ENCODE assay signal across 9 mouse cellular contexts in the genomic region with DNA sequence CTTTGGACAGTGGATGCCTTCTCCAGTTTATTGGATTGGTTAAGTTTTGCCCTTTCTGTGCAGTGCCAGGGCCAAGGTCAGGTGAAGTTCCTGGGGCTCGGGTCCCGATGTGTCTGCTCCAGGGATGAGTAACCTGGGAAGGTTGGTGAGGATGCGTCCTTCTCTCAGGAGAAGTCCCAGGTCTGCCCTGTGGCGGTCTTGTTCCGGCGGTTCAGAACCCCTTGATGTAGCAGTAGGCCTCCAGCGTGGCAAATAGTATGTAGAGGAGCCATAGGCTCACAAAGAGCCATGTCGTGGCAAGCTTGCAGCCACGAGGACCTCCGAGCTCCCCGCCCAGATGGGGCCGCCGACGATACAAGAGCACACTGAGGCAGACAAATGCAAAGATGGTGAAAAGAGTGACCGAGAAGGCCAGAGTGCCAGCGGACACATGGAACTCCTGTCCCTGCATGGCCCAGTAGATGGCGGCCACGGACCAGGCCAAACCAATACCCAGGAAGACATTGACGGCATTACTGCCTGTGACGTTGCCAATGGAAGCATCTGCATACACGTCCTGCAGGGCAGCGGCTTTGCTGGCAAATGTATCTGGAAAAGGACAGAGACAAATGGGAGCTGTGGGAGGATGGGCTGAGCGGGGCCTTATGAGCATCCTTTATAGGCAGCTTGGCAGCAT.
DNase-seq lines count a peak whose midpoint lies in the region; ATAC-seq and TF ChIP-seq lines count a peak whose summit lies in the region.
"Had no signal": no experiment of that assay in that cellular context is flagged by ENCODE, and none has a peak within 500 bp of the region (broad histone marks: within the 10 kb centered on the region; RNA-seq: fewer than 3 reads in every experiment).

No protein-coding gene starts in this region.

- intact Hi-C loops in heart, postnatal 25 days (cut with DNase I), result loop anchor here (1.0 kb wide), 1 partner anchor 203 kb away; no protein-coding TSS in a partner anchor
- intact Hi-C loops in left cerebral cortex, postnatal 10 days (cut with DNase I), result loop anchor here (2.0 kb wide), 1 partner anchor 203 kb away; no protein-coding TSS in a partner anchor

- H3K4me2 ChIP-seq in hindbrain, postnatal 0 days (ENCODE audit: low read depth, low read length), result no peak overlapping the region
- H3K4me2 ChIP-seq in midbrain, embryonic 11.5 days, result no peak overlapping the region
- 0 out of 2 replicates have a peak overlapping the region, but pooled peaks have one; percentile 13 for H3K4me2 ChIP-seq in stomach, embryonic 14.5 days (replicated peaks; ENCODE audit: low read depth, low read length)
- H3K4me2 ChIP-seq: liver, embryonic 15.5 days had no signal

- H3K9me3 ChIP-seq in hindbrain, postnatal 0 days (ENCODE audit: low read length), result no peaks in the 10 kb centered on the region
- H3K9me3 ChIP-seq in midbrain, embryonic 11.5 days (ENCODE audit: control insufficient read depth, low read length), result no peaks in the 10 kb centered on the region
- H3K9me3 ChIP-seq in stomach, embryonic 14.5 days (ENCODE audit: control insufficient read depth, low read depth, low read length), result no peaks in the 10 kb centered on the region
- H3K9me3 ChIP-seq: liver, embryonic 15.5 days had no signal

- WGBS in hindbrain, postnatal 0 days, result 33% methylated on average over 23 of the region's 23 CpGs
- WGBS in midbrain, embryonic 11.5 days, result 32% methylated on average over 23 of the region's 23 CpGs
- 32% methylated on average over 23 of the region's 23 CpGs for WGBS in stomach, embryonic 14.5 days

- peak; percentile 99 for TF ChIP-seq CTCF in hindbrain, postnatal 0 days (IDR thresholded peaks at IDR 0.05; ENCODE audit: low read depth)

- H3K27ac ChIP-seq in hindbrain, postnatal 0 days, result no peak overlapping the region
- no peak overlapping the region for H3K27ac ChIP-seq in midbrain, embryonic 11.5 days (ENCODE audit: low read depth, low read length)
- H3K27ac ChIP-seq in stomach, embryonic 14.5 days (ENCODE audit: low read length), result no peak overlapping the region
- H3K27ac ChIP-seq: liver, embryonic 15.5 days had no signal

- no peaks in the 10 kb centered on the region for H3K4me1 ChIP-seq in hindbrain, postnatal 0 days (ENCODE audit: insufficient read depth, low read length)
- peaks cover 12% of the 10 kb centered on the region for H3K4me1 ChIP-seq in midbrain, embryonic 11.5 days (ENCODE audit: control insufficient read depth, insufficient read depth, low read length)
- H3K4me1 ChIP-seq in stomach, embryonic 14.5 days (ENCODE audit: control insufficient read depth, insufficient read depth, low read length), result no peaks in the 10 kb centered on the region
- H3K4me1 ChIP-seq: liver, embryonic 15.5 days had no signal

- ATAC-seq in hindbrain, postnatal 0 days, result peak; percentile 92
- ATAC-seq in midbrain, embryonic 11.5 days (ENCODE audit: low FRiP score), result peak; percentile 85
- no peak for ATAC-seq in stomach, embryonic 14.5 days (ENCODE audit: insufficient number of reproducible peaks, insufficient read depth, low FRiP score, low read depth)

- no peak overlapping the region for H3K4me3 ChIP-seq in hindbrain, postnatal 0 days (ENCODE audit: low read length)
- no peak overlapping the region for H3K4me3 ChIP-seq in midbrain, embryonic 11.5 days (ENCODE audit: low read depth, low read length)
- no peak overlapping the region for H3K4me3 ChIP-seq in stomach, embryonic 14.5 days (ENCODE audit: low read depth, low read length)
- H3K4me3 ChIP-seq: liver, embryonic 15.5 days had no signal

- no peaks in the 10 kb centered on the region for H3K27me3 ChIP-seq in hindbrain, postnatal 0 days (ENCODE audit: insufficient read depth, low read length)
- no peaks in the 10 kb centered on the region for H3K27me3 ChIP-seq in midbrain, embryonic 11.5 days (ENCODE audit: control insufficient read depth, insufficient read depth, low read length)
- no peaks in the 10 kb centered on the region for H3K27me3 ChIP-seq in stomach, embryonic 14.5 days (ENCODE audit: control insufficient read depth, insufficient read depth, low read length)
- H3K27me3 ChIP-seq: liver, embryonic 15.5 days had no signal

- no peaks in the 10 kb centered on the region for H3K36me3 ChIP-seq in hindbrain, postnatal 0 days (ENCODE audit: insufficient read depth, low read length)
- H3K36me3 ChIP-seq in midbrain, embryonic 11.5 days (ENCODE audit: control insufficient read depth, insufficient read depth, low read length), result no peaks in the 10 kb centered on the region
- H3K36me3 ChIP-seq in stomach, embryonic 14.5 days (ENCODE audit: control insufficient read depth, insufficient read depth, low read length), result no peaks in the 10 kb centered on the region
- H3K36me3 ChIP-seq: liver, embryonic 15.5 days had no signal

- H3K9ac ChIP-seq in hindbrain, postnatal 0 days (replicated peaks; ENCODE audit: low read length), result no peak overlapping the region
- H3K9ac ChIP-seq in midbrain, embryonic 11.5 days (ENCODE audit: low read length), result 0 out of 2 replicates have a peak overlapping the region, but pooled peaks have one; percentile 13
- H3K9ac ChIP-seq in stomach, embryonic 14.5 days (replicated peaks; ENCODE audit: low read depth, low read length), result no peak overlapping the region
- H3K9ac ChIP-seq: liver, embryonic 15.5 days had no signal

- DNase-seq in heart, adult 11 months, result peak; percentile 88
- no peak for DNase-seq in heart, postnatal 25 days (ENCODE audit: low spot score)
- peak; percentile 88 for DNase-seq in cerebellum, adult 8-10 months
- peak; percentile 67 to 86 for DNase-seq in frontal cortex, adult 2 months (ENCODE audit: extremely low spot score in 1 of 2, low spot score in 1 of 2)
- peak; percentile 94 for DNase-seq in hindbrain, postnatal 0 days (ENCODE audit: low spot score)
- peak; percentile 70 to 78 for DNase-seq in left cerebral cortex, postnatal 10 days (ENCODE audit: extremely low spot score in 1 of 2, low spot score in 2 of 2)
- DNase-seq in midbrain, embryonic 11.5 days (ENCODE audit: low spot score, missing footprints), result peak; percentile 93
